Mouse (Mus musculus) kidney, postnatal 25 days (tissue): ENCODE measurements at regions not wholly inside any gene's neighbourhood (a gene's known extent, or its start where the extent isn't known, plus 50 kb on each side); places are given as distances from the start of the nearest gene placed in this dataset.
A peak's percentile ranks its signal among the peaks of the same experiment; 100 is the strongest.

Experiments
- DNase-seq, 2 experiments: peaks; one replicate each; pipeline ENCODE4 v3.0.0; 2021; ENCODE audit warnings: mixed read lengths in 2 of 2

GRCm38 (mm10) chr16:92961361-92961760 is 135.4 kb upstream of the Runx1 start:
- no peak for DNase-seq

DNA sequence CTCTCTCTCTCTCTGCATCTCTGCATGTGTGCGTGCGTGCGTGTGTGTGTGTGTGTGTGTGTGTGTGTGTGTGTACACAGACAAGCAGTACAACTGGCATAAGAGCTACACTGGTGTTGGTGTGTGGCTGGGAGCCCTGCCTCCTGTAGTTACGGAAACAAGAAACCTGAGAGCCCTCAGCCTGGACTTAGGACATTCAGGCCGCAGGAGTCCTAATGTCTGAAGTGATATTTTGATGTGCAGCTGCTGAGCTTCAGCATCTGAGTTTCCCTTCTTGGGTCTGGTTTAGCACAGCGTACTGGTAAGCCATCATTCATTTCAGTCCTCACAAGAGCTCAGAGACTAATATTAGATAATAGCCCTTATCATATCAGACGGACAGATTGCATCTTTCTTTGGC is 134.8 kb upstream of the Runx1 start:
- no peak for DNase-seq

GRCm38 (mm10) chr16:92958967-92959366 is 133.0 kb upstream of the Runx1 start:
- no peak for DNase-seq

GRCm38 (mm10) chr16:92958146-92958545 is 132.2 kb upstream of the Runx1 start:
- peak; percentile 14 to 49 for DNase-seq

GRCm38 (mm10) chr16:92955508-92955907 is 129.6 kb upstream of the Runx1 start:
- no peak for DNase-seq

DNA sequence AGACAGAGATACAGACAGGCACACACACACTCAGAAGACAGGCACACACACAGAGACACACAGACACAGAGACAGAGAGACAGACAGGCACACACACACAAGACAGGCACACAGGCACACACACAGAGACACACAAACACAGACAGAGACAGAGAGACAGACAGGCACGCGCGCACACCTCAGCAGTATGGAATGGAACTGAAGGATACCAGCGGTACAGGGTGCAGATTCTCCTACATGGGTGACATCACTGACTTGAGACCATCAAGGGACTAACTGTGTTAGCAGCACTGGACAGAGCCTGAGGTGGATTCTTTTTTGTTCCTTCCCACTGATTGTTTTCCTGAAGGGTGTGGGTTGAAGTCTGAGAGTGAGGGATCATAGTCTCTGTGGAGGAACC is 129.1 kb upstream of the Runx1 start:
- DNase-seq, result no peak

- DNase-seq, result peak; percentile 79 to 89
Measured at GRCm38 (mm10) chr16:92953936-92954654, 128.1 kb upstream of the Runx1 start.

GRCm38 (mm10) chr16:92952336-92953097 is 126.6 kb upstream of the Runx1 start:
- DNase-seq, result no peak

DNA sequence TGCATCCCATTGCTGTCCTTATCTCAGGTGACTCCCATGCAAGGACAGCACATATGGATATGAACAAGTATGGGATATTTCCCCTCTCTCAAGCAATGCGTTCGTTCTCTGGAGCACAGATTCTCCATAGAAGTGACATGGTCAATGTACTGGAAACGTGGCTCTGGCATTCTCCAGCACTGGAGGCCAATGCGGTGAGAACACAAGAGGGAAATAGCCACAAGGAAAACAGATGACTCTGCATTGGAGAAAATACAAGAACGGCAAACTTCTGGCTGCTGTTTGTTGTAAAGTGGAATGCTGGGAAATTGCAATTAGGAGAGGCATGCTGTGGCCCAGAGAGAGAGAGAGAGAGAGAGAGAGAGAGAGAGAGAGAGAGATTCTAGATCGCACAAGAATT is 125.6 kb upstream of the Runx1 start:
- no peak for DNase-seq

GRCm38 (mm10) chr16:92948494-92948893 is 122.5 kb upstream of the Runx1 start:
- DNase-seq, result no peak

DNA sequence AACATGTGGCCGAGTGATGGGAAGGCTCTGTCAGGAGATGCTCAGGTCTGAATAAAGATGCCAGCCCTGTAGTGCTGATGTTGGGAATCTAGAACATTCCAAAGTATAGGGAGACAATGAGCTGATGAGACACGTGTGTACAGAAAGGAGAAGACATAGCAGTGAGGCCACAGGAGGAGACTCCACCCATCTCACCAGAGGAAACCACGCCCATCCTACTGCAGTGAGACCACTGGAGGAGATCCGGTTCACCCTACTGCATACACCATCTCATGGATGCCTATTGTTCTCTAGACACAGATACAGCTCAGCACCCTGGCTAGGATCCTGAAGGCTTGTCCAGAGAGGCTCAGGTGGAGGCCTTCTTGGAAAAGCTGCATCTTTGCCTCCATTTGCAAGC is 120.6 kb upstream of the Runx1 start:
- DNase-seq, result no peak

- DNase-seq, result no peak
Measured at GRCm38 (mm10) chr16:92943901-92944300, 118.0 kb upstream of the Runx1 start.

DNA sequence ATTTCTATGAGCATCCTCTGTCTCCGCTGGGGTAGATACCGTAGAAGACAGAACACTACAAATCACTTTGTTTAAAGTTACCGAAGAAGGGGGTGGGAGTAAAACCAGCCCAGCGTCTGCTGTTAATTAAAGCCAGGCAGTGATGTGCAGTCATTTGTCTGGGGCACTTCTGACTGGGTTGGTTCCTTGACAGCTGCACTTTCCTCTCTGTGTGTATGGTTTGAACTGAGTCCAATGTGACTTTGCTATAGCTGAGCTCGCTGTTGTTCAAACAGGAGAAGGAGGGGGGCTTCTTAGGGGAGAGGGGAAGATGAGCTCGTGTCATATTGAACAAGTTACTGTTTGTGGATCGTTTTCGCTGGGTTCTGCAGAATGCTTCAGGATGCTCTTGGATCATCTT is 113.7 kb upstream of the Runx1 start:
- no peak for DNase-seq

GRCm38 (mm10) chr16:92935848-92936535 is 110.0 kb upstream of the Runx1 start:
- DNase-seq, result no peak

DNA sequence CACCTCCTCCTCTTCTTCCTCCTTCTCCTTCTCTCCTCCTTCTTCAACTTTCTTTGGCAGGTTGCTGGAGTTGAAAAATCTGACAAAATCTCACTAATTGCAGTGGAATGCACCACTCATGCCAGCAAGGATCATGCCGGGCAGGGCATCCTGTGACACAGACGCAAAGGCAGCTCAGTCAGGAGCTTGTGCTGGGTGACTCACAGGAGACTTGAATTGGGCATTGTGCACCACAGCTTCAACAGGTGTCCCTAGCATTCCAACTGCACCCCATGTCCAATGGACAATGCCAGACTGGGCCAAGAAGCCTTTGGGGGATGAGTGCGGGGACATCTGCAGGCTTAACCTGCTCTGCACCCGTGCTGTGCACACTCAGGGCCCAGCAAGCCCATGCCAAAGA is 104.2 kb upstream of the Runx1 start:
- DNase-seq, result no peak

DNA sequence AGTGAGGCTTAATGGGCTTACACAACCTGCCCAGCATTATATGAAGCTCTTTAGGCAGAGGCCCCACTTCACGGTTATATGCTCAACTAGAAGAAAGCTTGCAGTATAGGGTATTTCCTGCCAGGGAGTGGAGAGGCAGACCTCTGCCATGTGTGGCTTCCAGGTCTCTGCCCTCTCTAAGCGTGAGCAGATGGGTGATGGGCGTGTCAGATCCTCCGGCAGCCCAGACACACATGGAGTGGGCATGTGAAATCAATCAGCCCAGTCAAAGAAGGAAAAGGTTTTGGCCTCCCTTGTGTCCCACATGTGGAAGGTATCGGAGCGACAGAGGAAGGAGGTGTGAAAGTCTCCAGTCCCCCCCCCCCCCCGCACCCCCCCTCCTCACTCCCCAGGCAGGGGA is 102.3 kb upstream of the Runx1 start:
- DNase-seq, result no peak

- no peak for DNase-seq
Measured at GRCm38 (mm10) chr16:92927662-92928061, 101.7 kb upstream of the Runx1 start.

DNA sequence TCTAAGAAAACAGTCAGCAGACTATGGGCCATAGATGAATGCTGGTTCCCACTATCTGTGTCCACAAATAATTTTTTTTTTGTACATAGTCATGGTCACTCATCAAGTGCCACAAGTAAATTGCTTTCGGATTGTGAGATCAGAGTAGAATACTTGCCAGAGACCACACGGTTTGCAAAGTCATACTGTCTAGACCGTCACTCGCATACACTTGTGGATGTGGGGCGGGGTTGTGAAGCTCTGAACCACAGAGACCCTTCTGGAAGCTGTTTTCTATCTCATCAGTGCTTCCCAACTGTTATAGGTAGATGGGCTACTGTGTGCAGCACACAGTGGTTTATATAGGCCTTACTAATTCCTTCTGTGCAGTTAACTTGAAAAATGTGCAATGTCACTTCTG is 100.9 kb upstream of the Runx1 start:
- DNase-seq, result no peak

DNA sequence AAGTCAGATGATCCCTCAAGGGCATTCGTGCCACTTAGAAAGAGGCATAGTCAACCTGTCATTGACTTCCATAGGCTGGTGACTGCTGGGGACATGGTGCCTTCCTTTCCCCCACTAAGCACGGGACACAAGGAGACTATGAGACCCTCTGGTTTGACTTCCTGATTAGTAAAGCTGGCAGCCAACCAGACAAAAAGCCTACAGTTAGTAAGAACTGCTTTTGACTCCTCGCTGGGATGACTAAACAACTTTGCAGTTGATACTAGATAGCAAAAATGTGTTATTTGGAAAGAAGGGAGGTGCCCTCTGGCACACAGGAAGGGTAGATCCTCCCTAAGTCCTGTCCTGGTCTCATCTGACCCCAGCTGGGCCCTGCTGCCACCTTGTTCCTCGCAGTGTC is 95.0 kb upstream of the Runx1 start:
- DNase-seq, result no peak

DNA sequence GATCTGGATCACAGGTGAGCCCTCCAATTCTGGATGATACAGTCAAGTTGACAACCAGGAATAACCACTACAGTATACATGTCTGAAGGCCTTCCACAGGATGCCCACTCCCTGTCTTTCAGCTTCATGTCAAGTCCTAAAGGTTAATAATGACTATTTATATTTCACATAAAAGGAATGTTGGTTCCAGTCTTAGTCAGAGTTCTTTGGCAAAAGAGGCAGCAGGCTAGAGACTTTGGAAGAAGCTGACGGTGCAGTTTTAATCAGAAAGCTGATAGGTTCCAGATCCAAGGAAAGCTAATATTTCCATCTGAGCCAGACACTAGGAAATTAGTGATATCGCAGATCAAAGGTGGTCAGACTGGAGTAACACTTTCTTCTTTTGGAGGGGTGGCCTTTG is 91.4 kb upstream of the Runx1 start:
- DNase-seq, result no peak

DNA sequence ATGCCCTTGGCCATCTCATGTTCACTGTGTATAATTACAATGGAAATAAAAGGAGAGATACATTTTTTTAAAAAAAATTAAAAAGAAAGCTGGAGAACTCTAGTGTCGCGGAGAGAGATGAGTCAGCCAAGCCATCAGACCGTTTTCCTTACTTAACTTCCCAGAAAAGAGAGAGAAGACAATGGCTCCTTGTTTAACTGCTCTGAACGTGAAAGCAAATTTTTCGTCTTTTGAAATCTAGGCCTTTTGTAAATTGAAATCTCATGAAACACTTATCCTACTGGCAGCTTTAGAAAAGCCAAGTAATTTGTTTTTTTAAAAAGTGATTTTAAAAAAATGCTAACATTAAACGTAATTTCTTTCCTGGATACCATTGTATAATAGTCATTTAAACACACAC is 89.7 kb upstream of the Runx1 start:
- no peak for DNase-seq

- DNase-seq, result peak in 1 of 2 experiments; percentile 3
Measured at GRCm38 (mm10) chr16:92906873-92907272, 80.9 kb upstream of the Runx1 start.

DNA sequence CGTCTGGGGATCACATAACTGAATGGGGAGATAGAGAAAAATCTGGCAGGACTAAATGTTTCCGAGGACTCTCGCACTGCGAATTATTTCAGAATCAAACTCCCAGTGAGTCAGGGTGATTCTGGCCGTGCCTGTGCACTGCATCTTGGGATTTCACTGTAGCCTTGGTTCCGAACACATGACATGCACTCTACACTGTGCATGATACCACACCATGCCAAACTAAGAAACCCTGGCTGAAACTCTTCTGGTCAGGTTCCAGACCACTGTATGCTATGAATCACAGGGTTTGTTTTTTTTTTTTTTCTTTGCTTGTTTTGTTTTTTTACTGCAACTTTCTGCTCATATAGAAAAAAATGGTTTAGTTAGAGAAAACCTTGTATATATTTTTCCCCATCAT is 79.7 kb upstream of the Runx1 start:
- no peak for DNase-seq

GRCm38 (mm10) chr16:92903892-92904473 is 78.0 kb upstream of the Runx1 start:
- no peak for DNase-seq
